Mouse (Mus musculus) heart, adult 2 months (tissue): ENCODE measurements at regions not wholly inside any gene's neighbourhood (a gene's known extent, or its start where the extent isn't known, plus 50 kb on each side); places are given as distances from the start of the nearest gene placed in this dataset.

Experiments used
- CTCF ChIP-seq: fragments of 200-600 bp; IDR thresholded peaks from 2 replicates; pipeline ENCODE4 v1.8.1; 2022; ENCODE audit warnings: antibody characterized with exemption, mild to moderate bottlenecking, moderate library complexity
- EP300 ChIP-seq: fragments of 200-500 bp; IDR thresholded peaks from 2 replicates; pipeline ENCODE4 v1.6.1; 2011; ENCODE audit warnings: low read depth, low read length, control low read depth; ENCODE audit not compliant: insufficient read depth
- POLR2A ChIP-seq: fragments of 200-500 bp; IDR thresholded peaks from 2 replicates; pipeline ENCODE4 v1.6.1; 2011; ENCODE audit warnings: mild to moderate bottlenecking, low read depth, low read length, control low read depth; ENCODE audit not compliant: insufficient read depth

DNA sequence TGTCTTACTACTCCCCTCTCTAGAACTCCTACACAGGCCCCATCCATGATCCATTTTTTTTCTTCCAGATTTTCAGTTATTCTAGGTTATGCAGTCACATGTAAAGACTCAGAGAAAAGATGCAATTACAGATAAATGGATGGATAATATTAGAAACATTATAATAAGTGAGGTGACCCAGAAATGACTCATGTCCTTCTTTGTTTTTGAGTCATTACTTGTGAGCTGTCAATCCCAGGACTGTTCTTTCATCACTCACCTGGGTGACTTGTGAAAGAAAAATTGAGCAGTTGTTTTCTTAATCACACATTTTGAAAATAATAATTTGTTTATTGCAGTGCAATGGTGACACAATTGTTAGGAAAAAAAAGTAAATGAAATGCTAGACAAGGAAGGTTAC, 108.0 kb downstream of the Kcna5 start:
- TF ChIP-seq EP300 (no peak), CTCF (no peak), POLR2A (no peak)
